Mouse (Mus musculus) urinary bladder, postnatal 25 days (tissue): Measurements from ENCODE around the gene Ppp2r5e.
"Not testable (repeated sequence)": the region's sequence is repeated elsewhere in the genome, so short reads cannot be mapped to it uniquely, and the experiment has no call there.

Experiments
- DNase-seq: peaks from one replicate; pipeline ENCODE4 v3.0.0; 2022; ENCODE audit warnings: low spot score

Gene Ppp2r5e

DNA sequence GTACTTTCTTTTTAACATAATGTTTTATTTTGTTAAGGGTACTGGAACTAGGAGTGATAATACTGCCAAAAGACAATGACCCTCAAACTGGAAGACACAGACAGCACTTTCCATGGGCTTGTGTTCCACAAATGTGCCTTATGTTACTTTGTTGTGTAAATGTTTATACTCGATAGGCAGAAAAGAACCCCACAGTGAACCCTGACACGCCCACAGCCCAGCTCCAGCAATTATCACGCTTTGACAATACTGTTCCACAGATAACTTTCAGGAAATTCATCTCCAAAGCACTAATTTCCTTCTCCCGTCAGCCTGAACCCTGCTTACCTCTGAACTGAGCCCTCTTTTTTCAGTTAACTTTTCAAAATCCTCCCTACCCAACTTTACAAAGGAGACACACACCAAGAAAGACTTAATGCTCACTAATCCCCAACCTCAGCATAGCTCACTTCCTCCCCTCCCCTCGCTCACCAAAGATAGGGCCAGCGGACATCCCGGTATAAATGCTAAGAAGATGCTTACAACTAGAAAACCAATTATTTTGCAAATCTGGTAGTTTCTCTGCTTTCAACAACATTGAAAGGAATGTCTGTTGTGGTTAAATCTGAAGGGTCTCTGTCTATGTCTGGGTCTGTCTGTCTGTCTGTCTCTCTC, 58.9 kb downstream of the Ppp2r5e start:
- DNase-seq, result no peak

DNA sequence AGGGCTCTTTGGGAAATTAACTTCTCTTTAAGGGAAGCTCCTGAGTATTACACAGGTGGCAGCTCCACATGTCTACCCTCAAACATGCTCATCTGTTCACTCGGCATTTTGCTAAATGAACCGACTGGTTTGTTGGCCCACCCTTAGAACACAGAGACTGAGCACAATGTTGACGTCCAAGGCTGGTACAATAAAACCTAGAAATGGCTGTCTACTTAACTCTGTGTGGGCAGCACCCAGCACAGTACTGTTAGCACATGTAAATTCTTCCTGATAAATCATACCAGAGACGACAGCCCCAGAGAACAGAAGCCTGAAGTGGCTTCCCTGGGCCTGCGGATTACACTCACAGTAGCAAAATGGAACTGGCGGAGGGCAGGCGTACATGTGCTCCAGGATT, 59.5 kb downstream of the Ppp2r5e start:
- no peak for DNase-seq

DNA sequence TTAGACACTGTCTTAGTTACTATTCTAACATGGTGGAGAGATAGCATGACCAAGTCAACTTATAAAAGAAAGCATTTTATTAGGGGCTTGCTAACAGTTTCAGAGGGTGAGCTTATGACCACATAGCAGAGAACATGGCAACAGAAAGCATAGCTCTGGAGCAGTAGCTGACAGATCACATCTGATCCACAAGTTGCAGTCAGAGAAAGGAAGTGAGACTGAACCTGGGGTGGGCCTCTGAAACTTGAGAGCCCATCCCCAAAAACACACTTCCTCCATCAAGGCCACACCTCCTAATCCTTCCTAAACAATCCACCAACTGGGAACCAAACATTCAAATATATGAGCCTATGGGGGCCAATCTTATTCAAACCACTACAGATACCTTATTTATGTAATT, 62.9 kb downstream of the Ppp2r5e start:
- no peak for DNase-seq

DNA sequence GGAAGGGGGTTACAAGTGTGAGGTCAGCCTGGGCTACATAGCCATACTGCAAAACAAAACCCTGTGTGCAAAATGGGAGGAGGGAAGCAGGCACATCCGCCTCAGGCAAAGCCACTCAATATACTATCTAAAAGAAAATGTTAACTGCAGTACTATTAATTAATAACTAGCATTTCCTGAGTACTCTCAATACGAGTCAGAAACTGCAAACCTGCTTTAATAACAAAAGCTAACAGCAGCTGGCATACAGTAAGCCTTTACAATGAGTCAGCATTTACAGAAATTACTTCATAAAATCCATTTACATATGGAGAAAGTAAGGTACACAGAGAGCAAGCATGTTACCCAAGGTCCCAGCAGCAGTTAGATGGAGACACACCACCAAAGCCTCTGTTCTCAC, 64.2 kb downstream of the Ppp2r5e start:
- DNase-seq, result no peak

DNA sequence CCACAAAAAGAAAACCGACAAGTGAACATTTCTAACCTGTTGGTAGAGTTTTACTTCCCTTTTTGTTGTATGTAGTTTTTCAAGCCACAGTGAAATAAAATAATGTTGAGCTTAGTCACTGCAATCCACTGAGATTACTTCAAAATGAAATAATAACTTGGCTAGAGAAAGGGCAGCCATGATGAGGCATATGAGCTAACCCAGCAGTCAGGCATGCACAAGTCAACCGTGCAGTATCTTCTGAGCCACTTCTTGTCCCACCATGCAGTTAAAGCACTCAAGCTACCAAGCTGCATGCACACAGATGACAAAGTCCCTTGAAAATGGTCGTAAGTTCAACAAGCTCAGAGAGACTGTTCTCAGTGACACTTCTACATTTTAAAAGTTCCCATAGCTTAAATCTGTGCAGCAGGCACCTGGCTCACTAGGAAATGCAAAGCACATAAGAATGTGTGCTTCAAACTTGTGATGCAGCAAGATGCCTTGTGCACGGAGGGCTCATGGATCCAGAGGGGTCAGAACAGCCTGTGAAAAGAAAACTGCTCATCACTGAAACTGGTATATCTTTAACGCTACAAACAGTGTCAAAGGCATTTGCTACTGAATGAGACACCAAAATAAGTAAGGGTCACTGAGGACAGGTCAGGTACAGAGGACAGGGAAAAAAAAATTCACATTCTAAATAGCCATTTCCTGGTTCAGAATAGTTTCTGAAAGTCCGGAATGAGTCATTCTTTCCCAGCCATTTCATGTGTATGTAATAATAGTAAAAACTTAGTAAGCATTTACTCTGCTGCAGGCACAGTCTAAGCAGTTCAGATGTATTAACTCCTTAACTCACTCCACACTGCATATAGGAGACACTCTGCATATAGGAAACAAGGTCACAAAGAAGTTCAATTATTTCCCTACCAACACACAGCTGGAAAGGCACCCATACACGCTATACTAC, 66.9 kb downstream of the Ppp2r5e start:
- no peak for DNase-seq

DNA sequence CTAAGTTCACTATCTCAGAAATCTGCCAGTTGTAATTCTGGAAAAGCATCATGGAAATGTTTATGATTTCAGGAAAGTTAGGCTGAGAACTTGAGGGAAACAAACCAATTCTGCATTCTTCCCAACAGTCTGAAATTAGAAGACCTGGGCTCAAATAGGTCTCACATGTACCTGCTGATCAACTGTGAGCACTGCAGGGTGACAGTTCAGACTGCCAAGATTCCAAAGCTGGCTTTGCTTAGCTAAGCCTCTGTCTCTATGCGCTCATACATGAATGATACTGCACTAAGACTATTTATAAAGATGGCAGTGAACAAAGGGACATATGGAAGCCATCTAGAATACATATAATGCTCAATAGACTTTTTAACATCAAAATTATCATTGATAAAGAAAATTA, 67.7 kb downstream of the Ppp2r5e start:
- DNase-seq, result no peak

DNA sequence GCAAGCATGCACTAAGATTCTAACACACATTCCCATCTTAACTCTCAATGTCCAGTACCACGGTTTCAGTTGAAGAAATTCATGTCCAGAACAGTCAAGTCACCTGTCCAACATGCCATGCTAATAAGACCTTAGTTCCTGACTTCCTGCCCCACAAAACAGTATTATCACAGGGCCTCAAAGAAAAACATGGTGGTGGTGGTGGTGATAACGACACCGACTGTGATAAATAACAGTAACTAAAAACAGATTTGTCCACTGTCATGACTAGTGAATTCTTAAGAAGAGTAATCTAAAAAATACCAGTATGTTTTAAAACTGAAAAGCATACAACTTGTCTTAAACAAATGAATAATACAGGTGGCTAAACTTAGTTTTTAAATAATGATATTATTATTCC, 71.8 kb downstream of the Ppp2r5e start:
- DNase-seq, result no peak

DNA sequence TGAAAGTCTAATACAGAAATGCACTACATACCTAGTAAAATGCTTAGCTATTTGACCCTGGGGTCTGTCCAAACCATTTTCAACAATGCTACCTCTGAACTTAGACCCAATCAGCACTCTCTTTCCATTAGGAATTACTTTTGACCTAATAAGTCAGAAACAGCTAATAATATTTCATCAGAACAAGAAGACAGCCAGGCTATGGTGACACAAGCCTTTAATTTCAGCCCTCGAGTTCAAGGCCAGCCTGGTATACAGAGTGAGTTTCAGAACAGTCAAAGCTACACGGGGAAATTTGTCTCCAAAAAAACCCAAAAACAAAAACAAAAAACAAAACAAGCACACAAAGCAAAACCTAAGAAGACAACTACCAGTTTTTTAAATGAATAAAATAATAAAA, 73.1 kb downstream of the Ppp2r5e start:
- no peak for DNase-seq

DNA sequence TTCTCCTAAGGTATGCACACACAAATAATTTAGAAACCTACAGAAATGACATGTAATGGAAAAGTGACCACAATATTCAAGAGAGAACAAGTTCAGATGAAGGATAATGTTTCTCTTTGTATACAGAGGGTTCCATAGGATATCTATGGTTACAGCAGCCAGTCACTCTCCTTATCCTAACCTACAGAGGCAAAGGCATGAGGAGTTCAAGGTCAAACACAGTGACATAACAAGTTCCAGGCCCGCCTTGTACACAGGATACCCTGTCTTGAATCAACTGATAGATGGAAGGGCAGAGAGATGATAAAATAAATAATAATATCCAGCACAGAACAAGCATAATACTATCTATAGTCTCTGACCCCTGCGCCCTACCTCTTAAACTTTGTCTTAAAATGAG, 73.7 kb downstream of the Ppp2r5e start:
- no peak for DNase-seq

DNA sequence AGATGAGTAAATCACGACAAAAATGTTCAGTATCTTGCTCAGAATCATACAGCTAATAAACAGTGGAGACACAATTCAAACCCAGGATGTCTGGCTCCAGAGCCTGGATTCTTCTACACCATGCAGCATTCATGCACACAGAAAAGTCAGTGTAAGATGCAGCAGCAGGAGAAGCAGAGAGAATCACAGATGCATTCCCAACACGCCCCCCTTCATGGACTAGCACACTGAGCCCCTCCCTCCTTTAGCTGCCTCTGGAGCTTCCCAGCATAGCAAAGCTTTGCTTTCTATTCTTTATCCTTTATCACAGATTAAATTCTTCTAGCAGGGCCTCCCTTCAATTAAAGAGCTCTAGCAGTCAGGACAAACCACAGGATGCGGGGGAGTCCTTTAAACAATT, 75.7 kb downstream of the Ppp2r5e start:
- DNase-seq, result no peak

DNA sequence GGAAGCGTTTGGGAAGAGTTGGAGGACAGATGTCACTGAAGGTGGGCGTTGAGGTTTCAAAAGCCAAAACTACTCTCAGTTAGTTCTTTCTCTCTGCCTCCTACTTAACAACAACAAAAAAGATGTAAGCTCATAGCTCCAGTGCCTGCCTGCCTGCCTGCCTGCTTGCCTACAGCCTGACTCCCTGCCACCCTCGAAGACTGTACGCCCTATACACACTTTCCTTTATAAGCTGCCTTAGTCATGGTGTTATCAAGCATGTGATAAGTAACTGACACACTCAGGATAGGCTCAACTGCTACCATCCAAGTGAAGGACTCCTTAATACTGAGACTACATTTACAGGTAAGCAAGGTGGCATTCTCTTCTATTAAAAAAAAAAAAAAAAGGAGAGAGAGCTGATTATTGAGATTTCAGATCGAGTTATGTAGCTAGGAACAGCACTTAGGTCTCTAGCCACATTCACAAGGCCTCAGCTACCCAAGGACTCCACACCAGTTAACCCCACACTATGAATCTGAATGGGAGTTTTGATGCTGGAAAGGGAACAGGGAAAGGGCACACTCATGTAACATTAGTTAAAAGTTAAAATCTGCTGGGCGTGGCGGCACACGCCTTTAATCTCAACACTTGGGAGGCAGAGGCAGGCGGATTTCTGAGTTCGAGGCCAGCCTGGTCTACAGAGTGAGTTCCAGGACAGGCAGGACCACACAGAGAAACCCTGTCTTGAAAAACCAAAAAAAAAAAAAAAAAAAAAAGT, 76.7 kb downstream of the Ppp2r5e start:
- DNase-seq, result no peak

DNA sequence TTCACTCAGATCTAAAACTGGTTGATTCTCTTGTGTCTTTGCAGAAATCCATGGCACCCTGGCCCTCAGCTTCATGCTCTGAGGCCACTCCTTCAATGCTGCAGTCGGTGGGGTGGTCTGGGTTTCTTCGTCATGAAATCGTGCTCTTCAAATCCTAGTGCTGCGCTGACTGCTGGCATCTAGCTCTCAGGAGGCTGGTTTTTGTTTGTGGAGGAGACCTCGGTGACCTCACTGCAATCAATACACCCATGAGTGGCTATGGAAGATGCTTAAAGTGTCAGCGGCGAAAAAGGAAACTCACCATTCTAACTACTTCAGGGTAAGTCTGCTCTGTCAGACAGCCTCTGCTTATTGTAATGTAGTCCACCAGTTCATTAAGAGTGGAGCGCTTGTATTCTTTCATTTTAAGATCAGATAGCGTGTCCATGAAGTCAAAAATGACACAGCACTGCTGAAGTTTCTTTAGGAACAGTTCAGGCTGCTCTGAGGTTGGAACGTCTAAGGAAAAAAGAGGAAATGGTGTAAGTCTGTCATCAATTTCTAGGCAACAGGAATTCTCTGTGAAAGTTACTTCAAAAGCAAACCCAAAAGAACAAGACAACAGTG, 80.6 kb downstream of the Ppp2r5e start:
- DNase-seq, result no peak

DNA sequence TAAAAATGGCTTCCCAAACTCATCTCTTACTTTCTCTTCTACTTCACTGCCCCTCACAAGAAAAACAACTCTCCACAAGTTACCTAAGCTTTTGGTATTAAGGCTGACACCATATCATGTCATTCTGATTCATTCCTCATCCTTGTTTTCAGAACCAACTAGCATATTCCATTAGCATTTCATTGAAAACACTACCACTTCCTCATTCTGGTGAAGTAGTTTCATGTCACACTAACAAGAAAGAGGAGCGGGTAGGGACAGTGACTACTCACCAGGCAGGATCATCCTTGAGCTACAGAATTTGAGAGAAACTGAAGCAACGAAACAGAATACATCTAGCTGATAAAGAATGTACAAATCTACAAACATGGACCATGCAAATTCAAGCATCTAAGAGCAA, 84.5 kb downstream of the Ppp2r5e start:
- DNase-seq, result no peak

DNA sequence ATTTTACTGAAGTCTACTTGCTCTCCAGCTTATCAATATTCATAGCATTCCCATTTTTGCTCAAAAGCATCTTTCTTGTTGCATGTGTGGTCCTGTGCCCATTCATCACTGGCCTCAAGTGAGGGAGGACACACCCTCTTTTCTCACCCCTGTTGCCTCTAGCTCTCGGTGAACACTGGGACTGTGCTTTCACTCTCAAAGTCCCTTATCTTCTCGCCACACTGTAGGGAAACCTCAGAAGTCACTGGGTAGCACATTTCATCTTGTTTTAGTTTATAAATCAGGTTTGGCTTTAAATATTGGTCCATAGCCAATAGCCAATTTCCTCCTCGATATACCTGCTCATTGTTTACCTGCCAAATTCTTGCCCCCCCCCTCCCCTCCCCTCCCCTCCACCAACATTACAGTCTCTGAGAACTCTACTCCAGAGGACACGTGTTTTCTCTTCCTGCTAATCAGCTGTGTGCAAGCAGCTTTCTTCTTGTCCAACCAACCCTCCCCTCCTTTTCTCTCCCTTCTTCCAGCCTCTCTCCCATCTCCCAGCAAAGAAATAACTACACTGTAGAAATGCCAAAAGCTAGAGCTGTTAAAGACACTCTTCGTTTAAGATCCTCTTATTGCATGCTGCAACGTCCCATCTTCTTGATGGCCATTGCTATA, 90.9 kb downstream of the Ppp2r5e start:
- DNase-seq, result no peak

DNA sequence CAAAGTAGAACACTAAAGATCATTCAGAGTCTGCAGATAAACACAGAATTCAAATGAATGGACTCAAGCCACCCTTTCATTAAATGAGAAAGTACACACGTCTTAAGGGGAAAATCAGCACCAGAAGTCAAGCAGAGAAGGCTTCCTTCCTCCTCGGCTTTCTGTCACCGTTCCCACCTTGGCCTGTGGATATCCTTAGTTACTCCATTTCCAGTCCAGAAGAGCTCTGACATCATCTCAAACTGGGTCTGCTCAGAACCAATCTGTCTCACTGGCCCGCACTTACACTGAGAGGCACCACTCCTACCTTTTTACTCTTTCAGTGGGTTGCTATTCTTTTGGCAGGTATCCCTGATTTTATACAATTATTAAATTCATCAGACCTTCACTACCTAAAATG, 93.4 kb downstream of the Ppp2r5e start:
- DNase-seq, result no peak

DNA sequence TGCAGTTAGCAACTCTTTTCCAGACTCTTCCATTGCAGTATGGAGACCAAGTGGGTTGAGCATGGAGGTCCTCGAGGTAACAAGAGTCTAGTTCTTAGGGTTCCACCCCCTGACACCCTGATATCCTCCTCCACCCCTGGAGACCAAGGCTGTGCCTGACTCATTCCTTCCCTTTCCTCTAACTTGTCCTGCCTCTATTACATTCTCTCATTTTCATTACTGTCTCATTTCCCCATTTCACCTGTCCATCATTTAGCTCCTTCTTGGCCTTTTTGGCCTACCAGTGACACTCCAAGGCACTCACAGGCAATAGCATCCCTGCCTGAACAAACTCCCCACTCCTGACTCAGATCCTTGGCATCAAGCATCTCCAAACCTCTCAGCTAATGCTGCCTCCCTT, 98.3 kb downstream of the Ppp2r5e start:
- no peak for DNase-seq

DNA sequence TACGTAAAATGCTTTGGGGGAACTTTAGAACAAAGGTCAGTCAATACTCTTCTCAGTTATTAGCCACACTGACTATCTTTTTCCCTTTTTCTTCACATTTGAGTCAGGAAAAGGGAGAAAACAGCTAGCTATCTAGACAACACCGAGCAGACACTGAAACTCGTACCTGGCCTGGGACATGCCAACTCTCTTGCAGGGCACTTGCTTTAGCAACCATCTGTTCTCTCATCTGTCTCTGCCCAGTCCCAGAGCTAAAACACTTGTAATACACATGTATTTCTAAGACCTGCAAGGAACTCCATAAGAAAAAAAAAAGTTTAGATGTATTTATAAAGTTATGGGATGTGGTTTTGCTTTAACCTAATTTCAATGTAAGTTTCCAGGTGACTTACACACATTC, 100.4 kb downstream of the Ppp2r5e start:
- DNase-seq, result no peak

DNA sequence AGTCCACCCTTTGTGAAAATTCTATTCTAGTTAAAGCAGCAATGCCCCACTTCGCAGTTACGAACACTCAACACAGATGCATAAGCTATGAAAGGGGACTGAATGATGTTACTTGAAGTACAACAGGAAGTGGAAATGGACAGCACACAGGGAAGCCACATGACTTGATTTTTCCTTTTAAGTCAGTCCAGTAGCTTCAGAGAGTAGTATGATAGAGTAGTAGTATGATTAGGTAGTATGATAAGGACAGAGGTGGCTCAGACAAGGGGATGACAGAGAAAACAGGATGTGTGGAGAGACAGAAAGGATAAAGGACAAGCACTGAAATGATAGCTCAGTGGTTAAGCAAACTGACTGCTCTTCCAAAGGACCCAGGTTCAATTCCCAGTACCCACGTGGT, 101.4 kb downstream of the Ppp2r5e start:
- no peak for DNase-seq

DNA sequence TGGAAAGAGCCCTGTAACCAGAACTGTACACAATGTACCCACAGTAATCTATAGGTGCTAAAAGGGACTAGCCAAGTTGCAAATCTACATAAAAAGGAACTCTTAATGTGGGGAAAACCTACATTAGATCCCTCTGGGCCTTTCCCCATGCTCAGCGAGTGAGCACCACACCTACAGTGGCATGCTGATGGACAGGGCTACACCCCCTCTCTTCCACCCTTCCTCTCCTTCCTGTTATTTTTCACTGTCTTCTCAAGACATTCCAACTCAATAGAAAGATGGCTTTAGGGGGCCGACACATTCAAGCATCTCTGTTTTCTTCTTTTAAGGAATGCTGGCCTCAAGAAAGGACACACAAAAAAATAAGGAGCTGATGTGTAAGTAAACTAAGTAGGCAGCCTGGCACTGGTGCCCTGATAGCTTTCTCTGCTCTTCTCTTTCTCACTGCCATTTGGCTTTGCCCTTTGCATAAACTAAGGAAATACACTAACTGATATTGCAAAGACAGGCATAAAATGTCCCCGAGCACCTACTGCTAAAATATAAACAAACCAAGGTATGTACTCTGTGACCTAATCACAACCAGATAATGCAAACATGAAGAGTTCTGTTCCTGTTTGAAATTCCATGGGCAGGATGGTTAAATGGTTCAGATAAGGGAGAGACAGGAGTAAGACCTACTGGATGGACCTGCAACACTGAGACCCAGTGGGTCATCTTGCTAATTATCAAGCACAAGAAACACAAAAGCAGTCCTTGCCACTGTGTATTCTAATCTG, 103.3 kb downstream of the Ppp2r5e start:
- no peak for DNase-seq

DNA sequence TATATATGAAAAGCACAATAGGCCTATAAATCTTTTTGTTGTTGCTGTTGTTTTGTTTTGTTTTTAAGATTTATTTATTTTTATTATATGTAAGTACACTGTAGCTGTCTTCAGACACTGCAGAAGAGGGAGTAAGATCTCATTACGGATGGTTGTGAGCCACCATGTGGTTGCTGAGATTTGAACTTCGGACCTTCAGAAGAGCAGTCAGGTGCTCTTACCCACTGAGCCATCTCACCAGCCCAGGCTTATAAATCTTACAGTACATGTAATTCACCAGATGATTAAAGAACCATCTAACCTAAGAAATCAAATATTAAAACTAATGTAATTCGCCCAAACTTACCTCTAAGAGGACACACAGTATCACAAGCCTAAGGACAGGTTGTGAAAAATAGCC, 103.9 kb downstream of the Ppp2r5e start:
- not testable (repeated sequence) for DNase-seq

DNA sequence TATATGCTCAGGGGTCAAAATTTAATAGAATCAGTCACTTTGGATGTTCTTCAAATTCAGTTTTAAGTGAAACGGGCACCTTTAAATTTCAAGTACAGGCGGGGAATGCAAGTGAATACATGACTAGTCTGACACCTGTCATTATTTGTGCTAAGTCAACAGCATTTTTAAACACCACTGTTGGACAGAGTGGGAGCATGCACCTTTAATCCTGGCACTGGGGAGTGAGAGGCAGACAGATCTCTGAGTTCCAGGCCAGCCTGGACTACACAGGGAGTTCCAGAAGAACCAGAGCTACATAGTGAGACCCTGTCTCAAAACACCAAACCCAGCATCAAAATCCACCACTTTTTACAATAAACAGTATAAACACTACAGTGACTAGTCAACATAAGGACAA, 108.5 kb downstream of the Ppp2r5e start:
- DNase-seq, result no peak
